ENCODE assay signal across 8 mouse cellular contexts in the genomic region with DNA sequence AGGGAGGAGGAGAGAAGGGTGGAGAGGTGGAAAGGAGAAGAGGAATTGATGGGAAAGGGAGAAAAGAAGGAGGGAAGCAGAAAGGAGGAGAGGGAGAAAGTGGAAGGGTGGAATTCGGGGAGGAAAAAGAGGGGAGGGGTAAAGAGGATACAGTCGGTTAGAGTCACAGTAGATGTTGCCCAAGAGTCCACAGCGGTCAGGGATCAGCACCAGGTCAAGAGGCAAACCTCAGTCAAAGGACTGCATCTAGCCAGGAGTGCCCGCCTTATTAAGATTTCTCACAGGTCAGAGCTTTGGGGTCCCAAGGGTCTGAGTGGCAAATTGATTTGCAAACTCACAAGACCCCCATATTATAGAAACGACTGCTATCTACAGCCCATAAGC. TPM values are rescaled to one million over a fixed set of nuclear protein-coding genes. Genes with fewer than 3 reads are reported as not detected.
DNase-seq lines count a peak whose midpoint lies in the region; ATAC-seq and TF ChIP-seq lines count a peak whose summit lies in the region.

No protein-coding gene starts in this region.

- H3K9ac ChIP-seq in CH12.LX (ENCODE audit: insufficient read depth, low read depth): no peak overlapping the region
- peak overlapping the region; percentile 92 for H3K9ac ChIP-seq in forebrain, embryonic 13.5 days
- peak overlapping the region; percentile 82 for H3K9ac ChIP-seq in liver, embryonic 14.5 days (replicated peaks)

- H3K27ac ChIP-seq in CH12.LX (ENCODE audit: insufficient read depth, low read depth): no peak overlapping the region
- no peak overlapping the region for H3K27ac ChIP-seq in forebrain, embryonic 13.5 days
- H3K27ac ChIP-seq in liver, embryonic 14.5 days: no peak overlapping the region

- TF ChIP-seq RAD21 in CH12.LX (IDR thresholded peaks at IDR 0.05; ENCODE audit: low read depth, low read length): no peak

- dilution Hi-C loops in CH12.LX (cut with MboI; ENCODE audit: extremely low pct_ligation_motif_present, extremely low pct_unique_long_range_greater_than_20kb, low sequenced_read_pairs): no loop called here

- WGBS in forebrain, embryonic 13.5 days: 29% methylated on average over 5 of the region's 5 CpGs
- 25% methylated on average over 5 of the region's 5 CpGs for WGBS in liver, embryonic 14.5 days (ENCODE audit: insufficient replicate concordance)

- peaks cover 0 to 5% of the 10 kb centered on the region in 2 experiments for H3K36me3 ChIP-seq in CH12.LX (replicated peaks in 1 of 2; ENCODE audit: control insufficient read depth in 1 of 2, insufficient read depth in 1 of 2, low read length in 1 of 2)
- H3K36me3 ChIP-seq in forebrain, embryonic 13.5 days (ENCODE audit: poor library complexity, severe bottlenecking): no peaks in the 10 kb centered on the region
- H3K36me3 ChIP-seq in liver, embryonic 14.5 days (replicated peaks; ENCODE audit: control insufficient read depth, insufficient read depth, low read depth): no peaks in the 10 kb centered on the region

- peak overlapping the region; percentile 49 for H3K4me2 ChIP-seq in CH12.LX (ENCODE audit: insufficient read depth, low read depth, poor library complexity, severe bottlenecking)
- peak overlapping the region; percentile 67 for H3K4me2 ChIP-seq in forebrain, embryonic 13.5 days
- peak overlapping the region; percentile 67 for H3K4me2 ChIP-seq in liver, embryonic 14.5 days (ENCODE audit: low read depth)

- H3K9me3 ChIP-seq in CH12.LX (replicated peaks; ENCODE audit: low read length): no peaks in the 10 kb centered on the region
- no peaks in the 10 kb centered on the region for H3K9me3 ChIP-seq in forebrain, embryonic 13.5 days (replicated peaks)
- H3K9me3 ChIP-seq in liver, embryonic 14.5 days (ENCODE audit: control insufficient read depth, low read length): no peaks in the 10 kb centered on the region

- DNase-seq in heart, adult 11 months: peak; percentile 88
- no peak for DNase-seq in heart, adult 18-20 months
- DNase-seq in CH12.LX (ENCODE audit: extremely low read depth): no peak
- no peak for DNase-seq in liver, embryonic 14.5 days (ENCODE audit: low read depth in 3 of 3, low spot score in 3 of 3)
- no peak for DNase-seq in frontal cortex, postnatal 25 days (ENCODE audit: low spot score in 2 of 2)
- DNase-seq in gastrocnemius, adult 18-20 months (ENCODE audit: low spot score): no peak
- no peak for DNase-seq in frontal cortex, postnatal 10 days (ENCODE audit: low spot score in 2 of 2)

- H3K79me2 ChIP-seq in CH12.LX (replicated peaks; ENCODE audit: control insufficient read depth, extremely low read depth, insufficient read depth, poor library complexity, severe bottlenecking): peaks cover 20% of the 10 kb centered on the region

- TF ChIP-seq EP300 in CH12.LX (IDR thresholded peaks at IDR 0.05; ENCODE audit: low read length): no peak
- TF ChIP-seq EP300 in liver, embryonic 14.5 days (IDR thresholded peaks at IDR 0.05; ENCODE audit: low read depth): no peak

- peaks cover 12 to 47% of the 10 kb centered on the region in 2 experiments for H3K4me1 ChIP-seq in CH12.LX (ENCODE audit: control insufficient read depth in 1 of 2, insufficient read depth in 2 of 2)
- peaks cover 14% of the 10 kb centered on the region; the same call in 1 of the 2 replicates for H3K4me1 ChIP-seq in forebrain, embryonic 13.5 days
- peaks cover 6 to 17% of the 10 kb centered on the region in 2 experiments for H3K4me1 ChIP-seq in liver, embryonic 14.5 days (replicated peaks; ENCODE audit: control insufficient read depth in 2 of 2, insufficient read depth in 2 of 2, low read length in 1 of 2)

- no peak for TF ChIP-seq CTCF in CH12.LX (conservative IDR thresholded peaks at IDR 0.05 in 1 of 2, IDR thresholded peaks at IDR 0.05 in 1 of 2; ENCODE audit: low read depth in 2 of 2, low read length in 2 of 2)
- no peak for TF ChIP-seq CTCF in liver, embryonic 14.5 days (IDR thresholded peaks at IDR 0.05; ENCODE audit: low read depth)

- H3K4me3 ChIP-seq in CH12.LX (replicated peaks in 1 of 3; ENCODE audit: low read depth in 2 of 3, low read length in 2 of 3, poor library complexity in 1 of 3): peak overlapping the region; percentile 83 to 86 (median 85)
- peak overlapping the region; percentile 90 for H3K4me3 ChIP-seq in forebrain, embryonic 13.5 days
- peak overlapping the region; percentile 82 to 84 for H3K4me3 ChIP-seq in liver, embryonic 14.5 days (ENCODE audit: insufficient read depth in 1 of 2, low read depth in 2 of 2, low read length in 2 of 2)

- no peaks in the 10 kb centered on the region for H3K27me3 ChIP-seq in CH12.LX (replicated peaks)
- H3K27me3 ChIP-seq in forebrain, embryonic 13.5 days: no peaks in the 10 kb centered on the region
- H3K27me3 ChIP-seq in liver, embryonic 14.5 days (ENCODE audit: control insufficient read depth, insufficient read depth, low read length): no peaks in the 10 kb centered on the region; the same call in 1 of the 2 replicates

- in situ Hi-C loops in CH12.LX (cut with MboI; ENCODE audit: low pct_ligation_motif_present, low pct_unique_long_range_greater_than_20kb, low sequenced_read_pairs): no loop called here

- peak; percentile 51 for ATAC-seq in forebrain, embryonic 13.5 days
- peak; percentile 23; the same call in 1 of the 2 replicates for ATAC-seq in liver, embryonic 14.5 days (ENCODE audit: insufficient read depth)

- no peak for TF ChIP-seq POLR2A in CH12.LX (IDR thresholded peaks at IDR 0.05; ENCODE audit: low read depth, low read length)

TF ChIP-seq in CH12.LX, 34 proteins besides CTCF, POLR2A, EP300 and RAD21:
- no peak for TF ChIP-seq KAT2A (IDR thresholded peaks at IDR 0.05; ENCODE audit: insufficient replicate concordance, low read length)
- no peak for TF ChIP-seq IRF4 (IDR thresholded peaks at IDR 0.05; ENCODE audit: low read depth, low read length)
- no peak for TF ChIP-seq ZKSCAN1 (IDR thresholded peaks at IDR 0.05; ENCODE audit: borderline replicate concordance, low read depth, low read length)
- no peak for TF ChIP-seq E2F4 (IDR thresholded peaks at IDR 0.05; ENCODE audit: insufficient replicate concordance, low read depth, low read length)
- no peak for TF ChIP-seq MEF2A (IDR thresholded peaks at IDR 0.05; ENCODE audit: borderline replicate concordance, low read depth, low read length)
- no peak for TF ChIP-seq MAFK (IDR thresholded peaks at IDR 0.05; ENCODE audit: insufficient replicate concordance, low read length)
- TF ChIP-seq PAX5 (IDR thresholded peaks at IDR 0.05; ENCODE audit: low read length): no peak
- no peak for TF ChIP-seq NRF1 (IDR thresholded peaks at IDR 0.05; ENCODE audit: low read depth, low read length)
- no peak for TF ChIP-seq USF2 (conservative IDR thresholded peaks at IDR 0.05; ENCODE audit: low read depth, low read length)
- no peak for TF ChIP-seq ZC3H11A (IDR thresholded peaks at IDR 0.05; ENCODE audit: low read depth, low read length)
- no peak for TF ChIP-seq JUN (IDR thresholded peaks at IDR 0.05; ENCODE audit: insufficient read depth, low read depth, low read length)
- TF ChIP-seq ETS1 (conservative IDR thresholded peaks at IDR 0.05; ENCODE audit: low read depth, low read length): no peak
- no peak for TF ChIP-seq MAX (IDR thresholded peaks at IDR 0.05; ENCODE audit: low read length)
- no peak for TF ChIP-seq UBTF (IDR thresholded peaks at IDR 0.05; ENCODE audit: low read depth, low read length)
- no peak for TF ChIP-seq USF1 (IDR thresholded peaks at IDR 0.05; ENCODE audit: low read depth, low read length)
- no peak for TF ChIP-seq POLR2AphosphoS2 (IDR thresholded peaks at IDR 0.05; ENCODE audit: low read depth, low read length)
TF ChIP-seq in CH12.LX: peak in this region for 0.

RNA-seq across cellular contexts. Expression of a gene that starts 0.2 kb away (rescaled TPM):
- total RNA-seq in heart, adult 18-20 months (2021): not detected
- not detected in 2 replicates for total RNA-seq in CH12.LX (2012; rRNA removed)
- not detected in 2 replicates for total RNA-seq in CH12.LX (2014; rRNA removed)
- polyA plus RNA-seq in CH12.LX (2012; ENCODE audit: insufficient read length, low read depth): 0.14 TPM in 1 of 2 replicates, not detected in the other
- polyA plus RNA-seq in forebrain, embryonic 13.5 days (2015; fragmentation: Nextera tagmentation; extraction: Ambion mirVana): 0.12 TPM in 1 of 2 replicates, not detected in the other
- polyA plus RNA-seq in liver, embryonic 14.5 days (2012; rRNA removed): not detected in 2 replicates
- not detected in 2 replicates for polyA plus RNA-seq in liver, embryonic 14.5 days (2014; fragmentation: Nextera tagmentation; extraction: Ambion mirVana)
- total RNA-seq in gastrocnemius, adult 18-20 months (2021): not detected

RNA-seq across cellular contexts. Expression of a gene that starts 0.3 kb away (rescaled TPM):
- 10 to 100 TPM; 15.3 to 17.5 TPM for total RNA-seq in heart, adult 18-20 months (2021)
- total RNA-seq in CH12.LX (2012; rRNA removed) (26.5 and 29.7 TPM in 2 replicates), CH12.LX (2014; rRNA removed) (33.0 and 36.0 TPM in 2 replicates)
- polyA plus RNA-seq in CH12.LX (2012; ENCODE audit: insufficient read length, low read depth): 18.6 and 21.1 TPM in 2 replicates
- 40.8 and 45.7 TPM in 2 replicates for polyA plus RNA-seq in forebrain, embryonic 13.5 days (2015; fragmentation: Nextera tagmentation; extraction: Ambion mirVana)
- polyA plus RNA-seq in liver, embryonic 14.5 days (2012; rRNA removed): 4.4 and 7.0 TPM in 2 replicates
- polyA plus RNA-seq in liver, embryonic 14.5 days (2014; fragmentation: Nextera tagmentation; extraction: Ambion mirVana): 13.8 and 14.8 TPM in 2 replicates
- 10 to 100 TPM; 12.5 to 13.3 TPM for total RNA-seq in gastrocnemius, adult 18-20 months (2021)

RNA-seq across cellular contexts. Expression of a gene that starts 26.7 kb away (rescaled TPM):
- total RNA-seq in heart, adult 18-20 months (2021): under 1 TPM; 0.22 to 0.23 TPM
- total RNA-seq in CH12.LX (2012; rRNA removed): 7.3 and 8.1 TPM in 2 replicates
- 17.8 and 18.2 TPM in 2 replicates for total RNA-seq in CH12.LX (2014; rRNA removed)
- polyA plus RNA-seq in CH12.LX (2012; ENCODE audit: insufficient read length, low read depth): 9.0 and 9.4 TPM in 2 replicates
- not detected in 2 replicates for polyA plus RNA-seq in forebrain, embryonic 13.5 days (2015; fragmentation: Nextera tagmentation; extraction: Ambion mirVana)
- 0.06 TPM in 2 replicates for polyA plus RNA-seq in liver, embryonic 14.5 days (2012; rRNA removed)
- polyA plus RNA-seq in liver, embryonic 14.5 days (2014; fragmentation: Nextera tagmentation; extraction: Ambion mirVana): not detected in 2 replicates
- not detected for total RNA-seq in gastrocnemius, adult 18-20 months (2021)

Comparison
In these comparisons a context has a peak if more than half of its experiments do, and no peak if none do; other contexts are left out.
1. RNA of a gene that starts 26.7 kb away (total RNA-seq): 7.3 to 18.2 TPM in CH12.LX; 0.22 to 0.23 TPM in heart, adult 18-20 months and not detected in gastrocnemius, adult 18-20 months; every median in the first group is over 4 times any median in the second.
2. Peak in every context shown above with its lines, with median percentiles within 50 percentile points of each other: H3K4me2 ChIP-seq and H3K4me3 ChIP-seq.